33 mouse cellular contexts compared by ENCODE assay signal in the genomic region with DNA sequence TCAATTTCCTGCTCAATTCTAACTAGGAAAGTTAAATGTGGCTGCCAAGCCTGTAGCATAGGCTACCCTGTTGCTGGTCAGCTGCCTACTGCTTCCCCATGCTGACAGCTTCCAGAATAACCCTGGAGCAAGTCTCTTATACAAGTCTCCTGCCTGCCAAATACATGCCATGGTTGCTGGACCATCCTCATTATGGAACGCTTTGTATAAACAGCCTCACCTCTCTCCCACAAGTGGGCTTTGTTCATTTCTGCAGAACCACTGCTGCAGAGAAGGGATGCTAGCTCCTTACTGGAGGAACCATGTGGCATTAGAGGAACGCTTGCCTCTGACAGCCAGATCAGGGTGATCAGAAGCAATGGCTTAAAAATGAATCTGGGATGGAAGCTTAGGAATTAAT.
"Had no signal": no experiment of that assay in that cellular context is flagged by ENCODE, and none has a peak within 500 bp of the region (broad histone marks: within the 10 kb centered on the region; RNA-seq: fewer than 3 reads in every experiment).

No protein-coding gene starts in this region.

- H3K36me3 ChIP-seq: heart, embryonic 12.5 days; heart, embryonic 13.5 days; heart, embryonic 15.5 days; hindbrain, embryonic 10.5 days; hindbrain, embryonic 12.5 days; hindbrain, embryonic 13.5 days; hindbrain, embryonic 15.5 days; intestine, embryonic 15.5 days; kidney, embryonic 15.5 days had no signal

- H3K4me1 ChIP-seq: heart, embryonic 12.5 days; heart, embryonic 13.5 days; heart, embryonic 15.5 days; hindbrain, embryonic 12.5 days; hindbrain, embryonic 15.5 days; intestine, embryonic 15.5 days; kidney, embryonic 15.5 days had no signal

- H3K9me3 ChIP-seq: heart, embryonic 12.5 days; heart, embryonic 13.5 days; heart, embryonic 15.5 days; hindbrain, embryonic 10.5 days; hindbrain, embryonic 12.5 days; hindbrain, embryonic 13.5 days; hindbrain, embryonic 15.5 days; intestine, embryonic 15.5 days; kidney, embryonic 15.5 days had no signal

- H3K4me3 ChIP-seq: heart, embryonic 12.5 days; heart, embryonic 13.5 days; heart, embryonic 15.5 days; hindbrain, embryonic 10.5 days; hindbrain, embryonic 12.5 days; hindbrain, embryonic 13.5 days; hindbrain, embryonic 15.5 days; intestine, embryonic 15.5 days; kidney, embryonic 15.5 days; layer of hippocampus, adult 2 months; left cerebral cortex, adult 2 months had no signal

- H3K27me3 ChIP-seq: heart, embryonic 12.5 days; heart, embryonic 13.5 days; heart, embryonic 15.5 days; hindbrain, embryonic 12.5 days; hindbrain, embryonic 13.5 days; hindbrain, embryonic 15.5 days; intestine, embryonic 15.5 days; kidney, embryonic 15.5 days had no signal

- DNase-seq: heart, postnatal 14 days; heart, postnatal 36 days; heart, postnatal 4 days; kidney, adult 11 months; kidney, adult 18-20 months; kidney, adult 2 months; kidney, adult 8-10 months; kidney, adult 9 months; kidney, postnatal 10 days; kidney, postnatal 14 days; kidney, postnatal 25 days; kidney, postnatal 36 days; kidney, postnatal 4 days; layer of hippocampus, adult 9-11 months; layer of hippocampus, postnatal 36 days had no signal

- H3K27ac ChIP-seq: heart, embryonic 13.5 days; heart, embryonic 15.5 days; hindbrain, embryonic 10.5 days; hindbrain, embryonic 12.5 days; hindbrain, embryonic 13.5 days; hindbrain, embryonic 14.5 days; hindbrain, embryonic 15.5 days; hindbrain, postnatal 0 days; intestine, embryonic 15.5 days; kidney, embryonic 15.5 days; kidney, postnatal 0 days; layer of hippocampus, adult 2 months; left cerebral cortex, adult 2 months had no signal

- ATAC-seq: hindbrain, embryonic 16.5 days; hindbrain, postnatal 0 days; inflammation-experienced regulatory T-cells, adult 6 months; intestine, embryonic 15.5 days; intestine, embryonic 16.5 days; intestine, postnatal 0 days had no signal
